Mouse (Mus musculus) ES-E14 (cell line): ENCODE results near the gene E030030I06Rik. TPM values are rescaled to one million over a fixed set of nuclear protein-coding genes. Genes with fewer than 3 reads are reported as not detected.
"Not testable (repeated sequence)": the region's sequence is repeated elsewhere in the genome, so short reads cannot be mapped to it uniquely, and the experiment has no call there.

Source experiments
- DNase-seq: peaks from one replicate; pipeline ENCODE4 v3.0.0-alpha.2; 2013; ENCODE audit warnings: low read depth, low spot score
- H3K27ac ChIP-seq: 2 replicates; pipeline ENCODE4 v1.5.1; 2012; ENCODE audit warnings: low read depth, mild to moderate bottlenecking, low read length, moderate library complexity, mixed read lengths; ENCODE audit not compliant: poor library complexity, insufficient read depth, severe bottlenecking
- H3K36me3 ChIP-seq: 2 replicates; pipeline ENCODE4 v1.6.1; 2012; ENCODE audit warnings: mild to moderate bottlenecking, low read length, moderate library complexity, mixed read lengths; ENCODE audit not compliant: control insufficient read depth, poor library complexity, insufficient read depth, severe bottlenecking
- H3K4me1 ChIP-seq, 2 experiments: fragments of 150-350 bp in 1 of 2; sonication (generic) in 1 of 2; 2 replicates each; pipeline ENCODE4 v1.6.1; 2012; ENCODE audit warnings: low read length in 2 of 2, mild to moderate bottlenecking in 1 of 2, mixed read lengths in 1 of 2; ENCODE audit not compliant: control insufficient read depth in 2 of 2, insufficient read depth in 2 of 2, poor library complexity in 1 of 2
- H3K4me3 ChIP-seq, 2 experiments: fragments of 150-350 bp in 1 of 2; sonication (generic) in 1 of 2; 2 replicates each; pipeline ENCODE4 v1.5.1; 2012; ENCODE audit warnings: low read length in 2 of 2, low read depth in 1 of 2, mild to moderate bottlenecking in 1 of 2, mixed read lengths in 1 of 2; ENCODE audit not compliant: insufficient read depth in 1 of 2, poor library complexity in 1 of 2, severe bottlenecking in 1 of 2
- H3K9ac ChIP-seq: 2 replicates; pipeline ENCODE4 v1.6.1; 2012; ENCODE audit warnings: low read depth, mild to moderate bottlenecking, low read length, mixed read lengths; ENCODE audit not compliant: poor library complexity, insufficient read depth, severe bottlenecking
- H3K9me3 ChIP-seq: fragments of 150-350 bp; sonication (generic); 2 replicates; pipeline ENCODE4 v1.6.1; 2012; ENCODE audit warnings: low read depth, mild to moderate bottlenecking, low read length; ENCODE audit not compliant: control insufficient read depth, insufficient read depth
- CHD2 ChIP-seq: IDR thresholded peaks from 2 replicates; pipeline ENCODE4 v1.6.1; 2014; ENCODE audit warnings: mild to moderate bottlenecking, low read depth, low read length, inconsistent platforms
- HCFC1 ChIP-seq: IDR thresholded peaks from 2 replicates; pipeline ENCODE4 v1.6.1; 2012; ENCODE audit warnings: low read length, inconsistent platforms, borderline replicate concordance; ENCODE audit not compliant: insufficient read depth
- MAFK ChIP-seq: IDR thresholded peaks from 2 replicates; pipeline ENCODE4 v1.6.1; 2014; ENCODE audit warnings: mild to moderate bottlenecking, low read depth, low read length, inconsistent platforms; ENCODE audit not compliant: insufficient read depth
- ZC3H11A ChIP-seq: IDR thresholded peaks from 2 replicates; pipeline ENCODE4 v1.6.1; 2012; ENCODE audit warnings: low read depth, mild to moderate bottlenecking, inconsistent platforms, low read length, borderline replicate concordance
- ZNF384 ChIP-seq: IDR thresholded peaks from 2 replicates; pipeline ENCODE4 v1.6.1; 2012; ENCODE audit warnings: low read depth, low read length, inconsistent platforms
- in situ Hi-C, 2 experiments: fragments of 600-800 bp; cut with MboI; formaldehyde crosslinking; loops; one replicate each; pipeline ENCODE4 v1.15.1; 2025; ENCODE audit warnings: low sequenced_read_pairs in 2 of 2, inconsistent platforms in 1 of 2; ENCODE audit not compliant: unreplicated experiment in 2 of 2
- total RNA-seq: library from RNA; depleted of rRNA; stranded (reverse); fragments of 300-350 nt; gene quantifications from 2 replicates; pipeline ENCODE4 v1.2.3, GENCODE M21; 2012

The E030030I06Rik gene
- total RNA-seq, 1 experiment = not detected

GRCm38 (mm10) chr10:22151863-22152640 is 3.0 kb upstream of the E030030I06Rik start:
- H3K9ac ChIP-seq, in situ Hi-C loops, H3K9me3 ChIP-seq, H3K36me3 ChIP-seq, H3K27ac ChIP-seq, H3K4me1 ChIP-seq, DNase-seq, H3K4me3 ChIP-seq: not testable (repeated sequence)

- in situ Hi-C loops, H3K27ac ChIP-seq, H3K9me3 ChIP-seq, DNase-seq, H3K4me1 ChIP-seq, H3K36me3 ChIP-seq, H3K9ac ChIP-seq: not testable (repeated sequence)
- peak overlapping the region; percentile 38 to 39; a peak in 3 of 4 replicates for H3K4me3 ChIP-seq
These were observed 2.2 kb upstream of the E030030I06Rik start for GRCm38 (mm10) chr10:22151056-22151862.

GRCm38 (mm10) chr10:22150593-22150992 is 1.5 kb upstream of the E030030I06Rik start:
- no peak for DNase-seq
- no peak overlapping the region; the same call in 1 of the 2 replicates for H3K9ac ChIP-seq
- peak overlapping the region; percentile 42 to 69; a peak in 3 of 4 replicates for H3K4me3 ChIP-seq
- H3K4me1 ChIP-seq = peaks cover 0 to 2% of the 10 kb centered on the region in 2 experiments; a peak in 2 of 4 replicates
- H3K9me3 ChIP-seq = no peaks in the 10 kb centered on the region
- TF ChIP-seq HCFC1 (no peak), CHD2 (no peak), MAFK (no peak), ZC3H11A (no peak), ZNF384 (no peak)
- in situ Hi-C loops = no loop called here
- no peak overlapping the region for H3K27ac ChIP-seq
- H3K36me3 ChIP-seq = no peaks in the 10 kb centered on the region

GRCm38 (mm10) chr10:22149691-22150465 is 808 bp upstream of the E030030I06Rik start:
- TF ChIP-seq MAFK (no peak), ZNF384 (no peak), CHD2 (no peak), HCFC1 (no peak), ZC3H11A (no peak)
- no peaks in the 10 kb centered on the region for H3K36me3 ChIP-seq
- H3K4me3 ChIP-seq = peak overlapping the region; percentile 70 to 80; a peak in 3 of 4 replicates
- DNase-seq = no peak
- in situ Hi-C loops = no loop called here
- H3K27ac ChIP-seq = no peak overlapping the region
- H3K9ac ChIP-seq = no peak overlapping the region; the same call in 1 of the 2 replicates
- no peaks in the 10 kb centered on the region for H3K9me3 ChIP-seq
- H3K4me1 ChIP-seq = peaks cover 0 to under 1% of the 10 kb centered on the region in 2 experiments; a peak in 1 of 4 replicates
